Mouse (Mus musculus) layer of hippocampus, postnatal 14 days (tissue): ENCODE data around the gene Eif3c. TPM values are rescaled to one million over a fixed set of nuclear protein-coding genes. Genes with fewer than 3 reads are reported as not detected.
A peak's percentile ranks its signal among the peaks of the same experiment; 100 is the strongest.

ENCODE experiments used
- DNase-seq, 2 experiments: peaks; one replicate each; pipeline ENCODE4 v3.0.0; 2021 to 2022; ENCODE audit warnings: low spot score in 2 of 2, mixed read lengths in 1 of 2
- long read RNA-seq, 2 experiments: library from polyadenylated mRNA; stranded (forward); transcript quantifications; one replicate each; pipeline ENCODE4 v2.0.0; 2021
- total RNA-seq, 2 experiments: library from RNA; stranded (reverse); gene quantifications; 2 replicates each; pipeline ENCODE4 v1.2.3; 2021

Gene Eif3c
- total RNA-seq = 100 to 1,000 TPM; 182 to 189 TPM
- long read RNA-seq, experiment 1, transcript Eif3c-201 (21 exons, 3,383 nt) = major isoform, 20 of 39 reads
- long read RNA-seq, experiment 1, partial matches to known transcripts = 17 of 39 reads
- long read RNA-seq, experiment 1, other reads (novel, unspliced or antisense) = 2 of 39 reads
- long read RNA-seq, experiment 2, transcript Eif3c-201 (21 exons, 3,383 nt) = major isoform, 20 of 38 reads
- long read RNA-seq, experiment 2, partial matches to known transcripts = 18 of 38 reads
- long read RNA-seq, experiment 2, other reads (novel, unspliced or antisense) = 0 of 38 reads

- peak; percentile 79 to 90 for DNase-seq
Observed at GRCm38 (mm10) chr7:126566094-126566765, at the start of gene Eif3c. Eif3c (minus strand) TSS chr7:126566411.

GRCm38 (mm10) chr7:126612736-126613135 lies 46.5 kb upstream of the Eif3c start:
- DNase-seq = no peak

GRCm38 (mm10) chr7:126607796-126608195 lies 41.6 kb upstream of the Eif3c start:
- DNase-seq = no peak

GRCm38 (mm10) chr7:126607064-126607463 lies 40.9 kb upstream of the Eif3c start:
- no peak for DNase-seq

GRCm38 (mm10) chr7:126606611-126607010 lies 40.4 kb upstream of the Eif3c start:
- no peak for DNase-seq

- DNase-seq = no peak
Observed at GRCm38 (mm10) chr7:126602650-126603049, 36.4 kb upstream of the Eif3c start.

- DNase-seq = no peak
Observed at GRCm38 (mm10) chr7:126601896-126602295, 35.7 kb upstream of the Eif3c start.

GRCm38 (mm10) chr7:126598919-126599318 lies 32.7 kb upstream of the Eif3c start:
- DNase-seq = no peak

GRCm38 (mm10) chr7:126596414-126596813 lies 30.2 kb upstream of the Eif3c start:
- DNase-seq = no peak

- DNase-seq = no peak
Observed at GRCm38 (mm10) chr7:126595890-126596289, 29.7 kb upstream of the Eif3c start.

- no peak for DNase-seq
Observed at GRCm38 (mm10) chr7:126594862-126595561, 28.8 kb upstream of the Eif3c start, which contains the start of gene Il27. Il27 (minus strand) TSS chr7:126594941.

- peak; percentile 46 to 55 for DNase-seq
Observed at GRCm38 (mm10) chr7:126587779-126588178, 21.6 kb upstream of the Eif3c start.

GRCm38 (mm10) chr7:126586839-126587238 lies 20.6 kb upstream of the Eif3c start:
- DNase-seq = no peak

- DNase-seq = no peak
Observed at GRCm38 (mm10) chr7:126585717-126586116, 19.5 kb upstream of the Eif3c start, which contains the start of gene Cln3. Cln3 (minus strand) TSS chr7:126585817.

- DNase-seq = no peak
Observed at GRCm38 (mm10) chr7:126584506-126584977, 18.3 kb upstream of the Eif3c start, which contains the start of gene Apobr. Apobr (plus strand) TSS chr7:126584942.

GRCm38 (mm10) chr7:126583761-126584160 lies 17.6 kb upstream of the Eif3c start:
- DNase-seq = no peak

GRCm38 (mm10) chr7:126583251-126583709 lies 17.1 kb upstream of the Eif3c start:
- peak; percentile 87 to 91 for DNase-seq

GRCm38 (mm10) chr7:126582759-126583158 lies 16.5 kb upstream of the Eif3c start:
- no peak for DNase-seq

- DNase-seq = no peak
Observed at GRCm38 (mm10) chr7:126581661-126582060, 15.4 kb upstream of the Eif3c start.

GRCm38 (mm10) chr7:126579172-126579571 lies 13.0 kb upstream of the Eif3c start:
- no peak for DNase-seq

GRCm38 (mm10) chr7:126576946-126577345 lies 10.7 kb upstream of the Eif3c start:
- DNase-seq = peak in 1 of 2 experiments; percentile 46
